Mouse (Mus musculus) heart, postnatal 10 days (tissue): ENCODE measurements around the gene Olfml1. TPM values are rescaled to one million over a fixed set of nuclear protein-coding genes. Genes with fewer than 3 reads are reported as not detected.

Source experiments
- DNase-seq, 2 experiments: peaks; one replicate each; pipeline ENCODE4 v3.0.0; 2021
- intact Hi-C: fragments of 180-260 bp; cut with DNase I; formaldehyde crosslinking; loops from one replicate; pipeline ENCODE4 v1.15.1; 2025
- total RNA-seq, 2 experiments: library from RNA; stranded (reverse); gene quantifications; 2 replicates each; pipeline ENCODE4 v1.2.3; 2021

Olfml1 gene
- total RNA-seq, 2 experiments from 2014 or later = 8.0 to 9.5 TPM

- DNase-seq = peak; percentile 65 to 71
- intact Hi-C loops = loop anchor here (5.0 kb wide), 1 partner anchor 113 kb away; no protein-coding TSS in a partner anchor
Observed at GRCm38 (mm10) chr7:107594325-107594856, 27.1 kb downstream of the Olfml1 start.

GRCm38 (mm10) chr7:107594857-107595402 is 27.7 kb downstream of the Olfml1 start, which contains the start of gene Ppfibp2:
Ppfibp2 (plus strand) TSS chr7:107595207.
- intact Hi-C loops = loop anchor here (5.0 kb wide), 1 partner anchor 112 kb away; no protein-coding TSS in a partner anchor
- DNase-seq = peak; percentile 93 to 94

DNA sequence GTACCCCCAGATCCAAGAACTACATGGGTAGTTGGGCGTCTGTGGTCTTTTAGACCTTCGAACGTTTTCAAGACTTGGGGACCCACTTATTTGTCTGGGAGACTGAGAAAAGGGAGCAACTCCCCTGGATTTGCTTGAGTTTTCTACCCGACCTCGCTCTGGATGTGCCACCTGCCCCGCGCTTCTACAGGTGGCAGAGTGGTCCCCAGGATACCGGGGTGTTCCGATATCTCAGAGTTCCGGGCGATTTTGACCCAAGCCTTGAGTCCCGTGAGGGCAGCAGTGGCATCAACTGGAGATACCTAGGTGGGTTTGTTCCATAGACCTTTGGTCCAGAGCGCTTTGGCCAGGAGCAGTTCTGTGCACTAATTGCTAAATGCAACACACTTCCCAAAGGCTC is 28.2 kb downstream of the Olfml1 start:
- DNase-seq = no peak

DNA sequence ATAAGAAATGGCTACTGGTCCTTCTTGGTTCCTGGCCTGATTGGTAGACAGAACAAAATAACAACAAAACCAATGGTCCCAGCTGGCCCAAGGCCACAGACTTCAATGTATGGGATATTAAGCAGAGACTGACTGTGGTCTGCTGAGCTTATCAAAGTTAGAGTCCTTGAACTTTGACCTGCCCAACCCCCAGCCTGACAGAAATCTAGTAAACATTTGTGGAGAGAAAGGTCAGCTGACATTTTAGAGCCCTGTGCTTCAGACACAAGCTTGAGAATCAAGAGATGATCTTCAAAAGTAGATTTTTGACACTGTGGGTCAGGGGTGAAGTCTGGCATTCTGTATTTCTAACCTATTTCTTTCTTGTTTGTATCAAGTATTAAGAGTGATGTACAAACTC is 29.5 kb downstream of the Olfml1 start:
- intact Hi-C loops = no loop called here
- no peak for DNase-seq

More for the DNA sequence above, 28.2 kb downstream of the Olfml1 start:
- intact Hi-C loops = no loop called here

DNA sequence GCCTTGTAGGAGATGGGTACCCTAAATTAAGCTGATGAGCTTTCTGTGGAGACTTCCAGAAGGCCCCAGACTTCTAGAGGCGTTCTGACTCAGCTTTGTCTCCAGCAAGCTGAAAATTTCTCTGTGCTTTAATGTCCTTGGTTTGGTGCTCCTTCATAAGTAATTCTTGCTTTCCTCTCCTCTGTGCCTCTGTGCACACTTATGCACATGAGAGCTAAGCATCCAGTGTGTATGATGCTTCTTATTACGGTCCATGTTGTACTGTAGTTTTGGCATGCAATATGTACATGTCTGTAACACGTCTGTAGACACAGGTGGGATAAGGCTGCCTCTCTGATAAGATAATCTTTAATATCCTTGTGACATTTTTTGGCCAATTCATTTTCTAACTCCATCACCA is 30.7 kb downstream of the Olfml1 start:
- intact Hi-C loops = no loop called here
- DNase-seq = no peak

DNA sequence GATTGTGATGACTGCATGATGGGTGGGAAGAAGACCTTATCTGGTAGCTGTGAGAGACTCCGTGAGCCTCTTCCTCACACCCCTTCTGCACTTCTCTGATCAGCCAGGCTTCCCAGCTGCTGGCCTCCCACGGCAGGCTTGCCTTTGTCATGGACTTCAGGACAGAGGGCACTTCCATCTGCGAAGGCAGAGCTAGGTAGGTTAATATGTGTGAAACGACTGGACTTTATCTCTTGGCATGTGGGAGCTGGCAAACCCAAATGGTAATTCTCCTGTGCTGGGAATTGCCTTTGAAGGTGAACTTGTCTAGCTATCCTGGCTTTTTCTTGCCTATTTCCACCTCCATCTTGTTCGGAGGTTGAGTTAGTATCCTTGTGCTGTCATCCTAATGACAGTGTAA is 33.4 kb downstream of the Olfml1 start:
- intact Hi-C loops = no loop called here
- DNase-seq = no peak

- intact Hi-C loops = no loop called here
Observed at GRCm38 (mm10) chr7:107602505-107602904, 35.3 kb downstream of the Olfml1 start.

DNA sequence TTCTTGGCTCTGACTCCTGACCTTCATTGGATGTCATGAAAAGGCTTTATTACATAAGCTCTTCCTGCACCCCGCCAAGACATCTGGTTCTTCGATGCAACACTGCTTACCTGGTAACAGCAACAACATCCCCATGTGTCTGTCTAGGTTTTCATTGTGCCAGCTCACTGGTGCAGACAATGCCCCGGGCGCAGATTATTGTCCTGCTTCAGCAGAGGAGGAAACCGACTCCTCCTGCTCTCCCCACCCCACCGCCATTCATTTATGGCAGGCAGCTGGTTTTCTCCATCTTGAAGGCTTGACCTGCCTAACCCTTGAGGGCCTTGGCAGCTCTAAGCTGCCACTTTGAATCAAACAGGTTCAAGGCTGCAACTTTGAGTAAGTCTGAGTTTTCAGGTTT is 35.7 kb downstream of the Olfml1 start:
- intact Hi-C loops = no loop called here

More at GRCm38 (mm10) chr7:107602505-107602904, 35.3 kb downstream of the Olfml1 start:
- DNase-seq = no peak

GRCm38 (mm10) chr7:107607766-107608165 is 40.5 kb downstream of the Olfml1 start:
- intact Hi-C loops = no loop called here
- no peak for DNase-seq

More for the DNA sequence above, 35.7 kb downstream of the Olfml1 start:
- no peak for DNase-seq

- intact Hi-C loops = no loop called here
- DNase-seq = no peak
Observed at GRCm38 (mm10) chr7:107609622-107610255, 42.5 kb downstream of the Olfml1 start.

- intact Hi-C loops = no loop called here
- no peak for DNase-seq
Observed at GRCm38 (mm10) chr7:107610880-107611279, 43.6 kb downstream of the Olfml1 start.

DNA sequence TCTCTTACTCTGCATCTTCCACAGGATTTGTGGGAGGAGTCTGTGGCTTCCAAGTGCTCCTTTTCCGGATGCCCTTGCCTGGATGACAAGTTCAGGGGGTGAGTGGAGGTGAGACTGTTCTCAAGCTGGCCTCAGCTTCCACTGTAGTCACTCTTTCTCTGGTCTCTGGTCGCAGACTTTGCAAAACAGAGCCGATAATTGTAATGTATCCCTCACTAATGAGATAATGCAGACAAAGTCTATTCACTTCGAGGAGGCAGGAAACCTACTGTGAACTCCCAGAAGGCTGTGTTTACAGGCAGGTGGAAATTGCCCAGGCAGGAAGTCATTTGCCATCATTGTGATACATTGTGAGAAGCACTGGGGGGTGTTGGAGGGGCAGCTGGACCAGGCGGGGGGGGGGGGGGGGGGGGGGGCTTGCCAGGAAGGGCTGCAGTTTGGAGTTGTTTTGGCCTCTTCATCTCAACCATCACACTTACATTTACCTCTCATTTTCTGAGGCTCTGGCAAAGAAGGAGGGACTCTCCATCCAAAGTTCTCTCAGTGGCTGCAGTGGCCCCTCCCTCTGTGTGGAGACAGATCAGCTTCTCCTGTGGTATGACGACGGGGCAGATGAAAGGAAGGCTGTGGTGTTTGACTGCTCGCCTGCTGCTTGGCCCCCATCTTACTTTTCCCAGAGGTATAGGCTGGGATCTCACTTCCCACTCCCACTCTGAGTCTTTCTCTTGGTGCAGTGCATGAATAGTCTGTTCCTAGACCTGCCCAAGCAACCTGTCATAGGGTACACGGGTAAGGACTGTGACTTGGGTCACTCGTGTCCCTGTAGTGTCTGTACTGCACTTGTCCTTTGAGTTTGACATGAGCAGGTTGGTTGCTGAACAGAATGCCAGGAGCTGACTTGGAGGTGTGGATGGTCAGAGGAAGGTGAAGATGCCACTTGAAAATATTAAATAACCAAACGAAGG is 51.1 kb downstream of the Olfml1 start:
- intact Hi-C loops = no loop called here

GRCm38 (mm10) chr7:107619225-107619624 is 52.0 kb downstream of the Olfml1 start:
- peak in 1 of 2 experiments; percentile 12 for DNase-seq
- intact Hi-C loops = no loop called here

More for the DNA sequence above, 51.1 kb downstream of the Olfml1 start:
- no peak for DNase-seq

GRCm38 (mm10) chr7:107620137-107620536 is 52.9 kb downstream of the Olfml1 start:
- no peak for DNase-seq
- intact Hi-C loops = no loop called here

GRCm38 (mm10) chr7:107624432-107624831 is 57.2 kb downstream of the Olfml1 start:
- intact Hi-C loops = no loop called here
- no peak for DNase-seq

DNA sequence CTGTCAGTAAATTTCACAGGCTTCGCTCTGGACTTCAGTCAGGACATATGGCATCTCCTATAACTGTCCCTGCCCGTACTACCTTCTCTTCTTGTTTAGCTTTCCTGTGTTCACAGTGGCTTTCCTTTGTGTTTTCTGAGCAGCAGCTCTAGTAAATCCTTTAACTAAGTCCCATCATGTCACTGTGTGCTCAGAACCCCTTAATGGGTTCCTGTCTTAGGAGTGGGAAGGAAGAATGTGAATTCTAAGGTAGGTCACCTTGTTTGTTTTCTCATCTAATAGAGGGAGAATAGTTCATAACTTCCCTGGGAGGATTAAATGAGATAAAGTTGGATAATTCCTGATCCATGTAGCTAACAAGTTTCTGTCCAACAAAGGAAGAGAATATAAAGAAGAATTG is 57.8 kb downstream of the Olfml1 start, which contains the start of gene 5330417H12Rik:
Gene 5330417H12Rik, minus strand, starts transcription at position 101 of the 400 bp plus-strand sequence.
- no peak for DNase-seq
- intact Hi-C loops = no loop called here

- intact Hi-C loops = no loop called here
- DNase-seq = no peak
Observed at GRCm38 (mm10) chr7:107625781-107626180, 58.5 kb downstream of the Olfml1 start.

GRCm38 (mm10) chr7:107628383-107628782 is 61.1 kb downstream of the Olfml1 start:
- intact Hi-C loops = no loop called here
- no peak for DNase-seq

DNA sequence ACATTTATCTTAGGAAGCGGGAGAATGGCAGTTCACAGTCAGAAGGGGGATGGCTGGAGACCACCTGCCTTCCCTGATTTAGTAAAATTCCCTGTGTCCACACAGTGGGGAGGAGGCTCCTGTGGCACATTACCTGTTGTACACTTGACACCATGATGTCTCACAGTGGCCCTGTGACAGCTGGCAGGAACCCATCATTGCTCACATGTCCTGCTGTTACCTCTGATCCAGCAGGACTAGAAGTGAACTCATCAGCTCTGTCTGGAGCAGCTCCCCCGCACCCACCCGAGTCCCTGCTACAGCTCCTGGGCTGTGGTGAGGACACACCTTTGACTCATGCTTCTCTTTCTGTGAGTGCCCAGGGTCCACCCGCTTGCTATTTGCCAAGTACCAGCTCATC is 66.0 kb downstream of the Olfml1 start:
- DNase-seq = no peak
- intact Hi-C loops = no loop called here

DNA sequence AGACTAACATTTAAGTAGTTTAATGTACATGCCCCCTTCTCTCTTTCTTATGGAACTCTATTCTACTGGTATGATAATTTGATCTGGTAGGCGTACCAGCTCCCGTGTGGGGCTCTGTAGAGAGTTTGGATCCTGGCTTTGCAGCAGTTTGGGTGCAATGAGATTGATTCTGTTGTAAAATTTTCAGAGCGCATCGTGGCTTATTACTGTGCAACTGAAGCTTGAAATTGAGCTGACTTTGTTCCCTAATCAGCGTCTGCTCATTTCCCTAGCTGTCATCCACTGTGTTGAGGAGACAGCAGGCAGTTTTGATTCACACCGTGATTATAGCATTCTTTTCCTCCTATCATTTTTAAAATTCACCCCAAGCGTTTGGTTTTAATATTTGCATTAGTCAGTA is 70.2 kb downstream of the Olfml1 start:
- no peak for DNase-seq
- intact Hi-C loops = no loop called here

DNA sequence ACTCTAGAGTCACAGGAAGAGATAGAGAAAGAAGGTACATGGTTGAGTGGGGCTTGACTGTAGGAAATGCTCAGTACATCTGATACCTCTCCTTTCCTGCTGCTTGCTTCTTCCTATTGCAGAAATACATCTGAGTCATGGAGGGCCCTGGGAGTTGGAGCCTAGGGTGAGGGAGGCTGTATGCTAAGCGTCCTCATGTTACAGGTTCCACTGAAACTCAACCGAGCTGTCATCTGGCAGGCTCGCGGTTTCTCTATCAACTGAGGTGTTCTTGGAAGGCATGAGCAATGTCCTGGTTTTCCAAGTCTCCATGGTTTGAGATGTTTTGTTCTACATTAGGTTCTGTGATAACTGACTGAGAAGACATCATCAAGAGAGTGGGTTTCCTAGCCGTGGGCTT is 70.8 kb downstream of the Olfml1 start:
- intact Hi-C loops = no loop called here
- DNase-seq = no peak
